Mouse (Mus musculus) G1E (cell line): ENCODE data around the gene Sntb2. TPM values are rescaled to one million over a fixed set of nuclear protein-coding genes. Genes with fewer than 3 reads are reported as not detected.
"Not testable (repeated sequence)": the region's sequence is repeated elsewhere in the genome, so short reads cannot be mapped to it uniquely, and the experiment has no call there.

Source experiments
- ATAC-seq: 2 replicates; pipeline ENCODE4 v1.8.0; 2016; ENCODE audit warnings: mild to moderate bottlenecking; ENCODE audit not compliant: insufficient number of reproducible peaks, poor library complexity, low FRiP score, severe bottlenecking; ENCODE audit errors: extremely low read depth
- DNase-seq: peaks from one replicate; pipeline ENCODE4 v3.0.0; 2012; ENCODE audit warnings: low spot score
- H3K27me3 ChIP-seq: 2 replicates; pipeline ENCODE4 v1.6.1; 2012; ENCODE audit warnings: mild to moderate bottlenecking, low read length, inconsistent platforms; ENCODE audit not compliant: insufficient read depth
- H3K36me3 ChIP-seq: replicated peaks from 2 replicates; pipeline ENCODE3; 2012; ENCODE audit warnings: mild to moderate bottlenecking, inconsistent platforms
- H3K4me1 ChIP-seq: 2 replicates; pipeline ENCODE4 v1.6.1; 2012; ENCODE audit warnings: low read depth, low read length, inconsistent platforms, mixed read lengths; ENCODE audit not compliant: insufficient read depth
- H3K4me3 ChIP-seq: 2 replicates; pipeline ENCODE4 v1.5.1; 2012; ENCODE audit warnings: low read depth, mild to moderate bottlenecking, inconsistent platforms, low read length, moderate library complexity, mixed read lengths
- H3K9me3 ChIP-seq: replicated peaks from 2 replicates; pipeline ENCODE4 v1.6.1; 2012; ENCODE audit warnings: inconsistent platforms
- CTCF ChIP-seq: IDR thresholded peaks from 2 replicates; pipeline ENCODE4 v1.5.1; 2012; ENCODE audit warnings: low read depth, low read length, inconsistent platforms, mixed read lengths
- GATA1 ChIP-seq: IDR thresholded peaks from 2 replicates; pipeline ENCODE4 v1.6.1; 2012; ENCODE audit warnings: borderline replicate concordance, low read length, inconsistent platforms, mixed read lengths
- GATA2 ChIP-seq: IDR thresholded peaks from 2 replicates; pipeline ENCODE4 v1.6.1; 2012; ENCODE audit warnings: low read depth, low read length, inconsistent platforms, borderline replicate concordance
- POLR2AphosphoS5 ChIP-seq: IDR thresholded peaks from 2 replicates; pipeline ENCODE4 v1.6.1; 2012; ENCODE audit warnings: low read depth, low read length, inconsistent platforms; ENCODE audit not compliant: insufficient replicate concordance
- TAL1 ChIP-seq: conservative IDR thresholded peaks from 2 replicates; pipeline ENCODE4 v1.6.1; 2012; ENCODE audit warnings: low read depth, low read length, inconsistent platforms, mixed read lengths
- polyA plus RNA-seq: library from polyadenylated mRNA; stranded (reverse); fragments of >175 nt; gene quantifications from 2 replicates; pipeline ENCODE4 v1.2.3, GENCODE M21; 2012
- total RNA-seq, 2 experiments: library from RNA; stranded (forward) in 1 of 2; stranded (reverse) in 1 of 2; fragments of 200-1000 nt in 1 of 2; fragments of >200 nt in 1 of 2; fragmentation: Nextera tagmentation in 1 of 2; gene quantifications; 2 replicates each; pipeline ENCODE4 v1.2.3; 2014 to 2017

Sntb2 gene
- total and polyA plus RNA-seq, 3 experiments = 6.5 to 9.4 (median 8.1) TPM

DNA sequence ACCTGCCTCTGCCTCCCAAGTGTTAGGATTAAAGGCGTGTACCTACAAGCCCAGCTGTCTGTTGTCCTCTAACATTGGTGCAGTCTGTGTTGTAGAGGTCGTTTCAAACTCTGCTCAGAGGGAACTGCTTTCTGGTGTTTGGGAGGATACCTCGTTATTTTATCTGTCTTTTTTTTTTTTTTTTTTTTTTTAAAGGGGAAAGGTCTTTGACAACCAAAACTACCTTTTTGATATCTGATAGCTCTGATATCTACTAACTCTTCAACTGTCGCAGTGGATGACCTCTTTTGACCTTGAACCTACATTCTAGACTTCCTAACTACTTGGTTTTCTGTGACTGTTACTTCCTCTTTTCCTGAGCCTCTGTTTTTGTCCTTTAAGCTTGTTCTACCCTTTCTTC is 29.0 kb downstream of the Sntb2 start:
- no peaks in the 10 kb centered on the region for H3K27me3 ChIP-seq
- ATAC-seq (peak; percentile 70), DNase-seq (peak; percentile 34)

DNA sequence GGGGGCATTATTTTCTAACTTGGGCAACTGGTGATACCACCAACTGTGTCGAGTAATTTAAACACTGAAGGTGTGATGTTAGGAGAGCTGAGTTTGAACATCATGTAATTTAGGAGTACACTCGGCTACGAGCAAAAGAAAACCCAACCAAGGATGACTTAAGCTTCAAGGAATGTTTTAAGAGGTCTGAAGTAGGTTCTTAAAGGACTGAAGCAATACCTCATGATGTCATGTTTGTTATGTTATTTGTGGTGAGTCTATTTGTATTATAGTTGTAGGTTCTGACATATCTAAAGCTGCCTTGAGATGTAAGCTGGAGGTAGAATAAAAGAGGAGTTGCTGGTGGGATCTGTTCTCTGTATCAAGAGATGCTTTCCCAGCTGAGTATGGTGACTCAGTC is 34.4 kb downstream of the Sntb2 start:
- ATAC-seq (no peak), DNase-seq (no peak)
- H3K9me3 ChIP-seq = no peaks in the 10 kb centered on the region
- H3K36me3 ChIP-seq = no peaks in the 10 kb centered on the region
- TF ChIP-seq CTCF (no peak), GATA1 (no peak), POLR2AphosphoS5 (no peak), TAL1 (no peak), GATA2 (no peak)
- no peaks in the 10 kb centered on the region for H3K27me3 ChIP-seq
- peaks cover 21% of the 10 kb centered on the region for H3K4me1 ChIP-seq
- no peak overlapping the region for H3K4me3 ChIP-seq

More for the DNA sequence above, 29.0 kb downstream of the Sntb2 start:
- Histone ChIP-seq H3K9me3 (peaks cover 2% of the 10 kb centered on the region; the same call in 1 of the 2 replicates), H3K4me1 (peaks cover 21% of the 10 kb centered on the region), H3K4me3 (no peak overlapping the region), H3K36me3 (no peaks in the 10 kb centered on the region)
- TF ChIP-seq GATA1 (no peak), POLR2AphosphoS5 (no peak), CTCF (no peak), TAL1 (no peak), GATA2 (no peak)

DNA sequence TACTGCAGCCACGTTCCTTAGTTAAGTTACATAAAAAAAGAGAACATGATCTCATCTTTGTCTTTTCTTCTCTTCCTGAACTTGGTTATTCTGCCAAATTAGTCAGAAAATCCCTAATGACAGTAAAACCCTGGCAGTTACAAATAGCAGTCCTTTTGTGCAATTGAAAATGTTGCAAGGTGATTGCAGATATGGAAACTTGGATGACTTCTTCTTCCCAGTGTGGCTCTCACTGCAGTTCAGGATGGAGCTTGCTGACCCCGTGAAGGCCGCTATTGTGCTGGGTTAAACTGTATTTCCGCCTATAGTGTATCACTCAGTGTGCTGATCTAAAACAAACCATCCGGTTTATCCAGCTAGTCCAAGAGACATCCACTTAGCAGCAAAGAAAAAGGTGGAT is 36.4 kb downstream of the Sntb2 start:
- H3K9me3 ChIP-seq = no peaks in the 10 kb centered on the region
- peaks cover 15% of the 10 kb centered on the region for H3K4me1 ChIP-seq
- H3K4me3 ChIP-seq = no peak overlapping the region
- ATAC-seq (no peak), DNase-seq (no peak)
- H3K36me3 ChIP-seq = no peaks in the 10 kb centered on the region
- peaks cover 1% of the 10 kb centered on the region; the same call in 1 of the 2 replicates for H3K27me3 ChIP-seq
- TF ChIP-seq GATA1 (no peak), POLR2AphosphoS5 (no peak), TAL1 (no peak), GATA2 (no peak), CTCF (no peak)

DNA sequence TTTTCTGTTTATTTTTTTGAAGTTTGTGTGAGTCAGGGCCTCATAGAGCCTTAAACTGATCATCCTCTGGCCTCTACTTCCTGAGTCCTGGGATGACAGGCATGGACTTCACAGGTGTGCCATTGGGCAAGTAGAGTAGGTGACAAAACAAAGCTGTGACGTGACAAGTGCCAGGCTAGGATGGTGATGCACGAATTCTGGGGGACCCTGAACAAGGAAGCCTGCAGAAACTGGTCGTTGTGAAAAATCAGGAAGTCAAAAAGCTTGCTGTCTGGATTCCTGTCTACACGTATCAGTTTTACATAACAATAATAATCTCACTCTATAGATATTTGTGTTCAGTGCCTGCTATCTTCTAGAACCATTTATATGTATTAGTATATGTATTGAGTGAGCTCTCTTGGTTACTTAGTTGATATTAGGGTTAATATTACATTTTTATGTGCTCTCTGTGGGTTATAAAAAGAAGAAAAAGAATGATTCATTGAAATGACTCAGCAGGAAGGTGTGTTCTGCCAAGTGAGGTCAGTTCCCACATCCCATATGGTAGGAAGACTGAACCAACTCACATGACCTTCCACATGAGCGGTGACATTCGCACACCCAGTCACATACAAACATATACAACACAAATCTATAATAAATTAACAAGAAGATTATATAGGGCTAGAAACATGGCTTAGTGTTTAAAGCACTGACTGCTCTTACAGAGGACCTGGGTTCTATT is 37.2 kb downstream of the Sntb2 start:
- Histone ChIP-seq H3K36me3 (no peaks in the 10 kb centered on the region), H3K27me3 (peaks cover 2% of the 10 kb centered on the region; the same call in 1 of the 2 replicates), H3K4me3 (no peak overlapping the region), H3K4me1 (peaks cover 15% of the 10 kb centered on the region), H3K9me3 (no peaks in the 10 kb centered on the region)
- ATAC-seq = peak; percentile 57; the same call in 1 of the 2 replicates
- TF ChIP-seq TAL1 = no peak
- TF ChIP-seq CTCF = no peak
- no peak for TF ChIP-seq GATA1
- TF ChIP-seq GATA2 = no peak
- no peak for TF ChIP-seq POLR2AphosphoS5
- DNase-seq = no peak

DNA sequence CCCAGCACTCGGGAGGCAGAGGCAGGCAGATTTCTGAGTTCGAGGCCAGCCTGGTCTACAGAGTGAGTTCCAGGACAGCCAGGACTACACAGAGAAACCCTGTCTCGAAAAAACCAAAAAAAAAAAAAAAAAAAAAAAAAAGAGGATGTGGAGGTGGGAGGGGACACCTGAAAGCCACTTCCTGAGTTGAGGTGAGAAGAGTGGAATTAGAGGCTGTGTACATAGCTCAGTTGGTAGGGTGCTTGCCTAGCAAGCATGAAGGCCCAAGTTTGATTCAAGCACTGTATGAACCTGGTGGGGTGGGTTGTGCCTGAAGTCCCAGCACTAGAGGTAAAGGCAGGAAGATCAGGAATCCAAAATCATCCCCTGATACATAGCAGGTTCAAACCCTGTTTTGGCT is 38.0 kb downstream of the Sntb2 start:
- H3K27me3 ChIP-seq, H3K9me3 ChIP-seq, DNase-seq, H3K4me3 ChIP-seq, H3K36me3 ChIP-seq, ATAC-seq: not testable (repeated sequence)
- H3K4me1 ChIP-seq = peaks cover 15% of the 10 kb centered on the region

DNA sequence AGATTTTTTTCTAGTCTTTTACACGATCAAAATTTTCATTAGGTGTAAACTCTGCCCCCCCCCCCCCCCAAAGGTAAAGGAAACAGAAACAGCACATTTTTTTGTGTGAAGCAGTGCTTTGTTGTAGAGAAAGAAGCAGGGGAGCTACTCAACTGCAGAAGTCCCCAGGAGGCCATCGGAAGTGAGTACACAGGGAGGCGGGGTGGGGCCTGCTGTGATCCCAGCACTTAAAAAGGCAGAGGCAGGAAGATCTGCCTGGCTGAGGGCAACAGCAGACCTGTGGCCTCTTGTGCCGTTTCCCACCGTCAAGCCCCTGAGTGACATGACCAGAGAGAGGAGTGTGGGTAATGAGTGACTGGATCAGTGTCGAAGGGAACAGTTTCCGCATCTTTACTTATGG is 39.2 kb downstream of the Sntb2 start:
- Histone ChIP-seq H3K4me3 (no peak overlapping the region), H3K27me3 (peaks cover 2% of the 10 kb centered on the region; the same call in 1 of the 2 replicates), H3K4me1 (peaks cover 15% of the 10 kb centered on the region), H3K36me3 (no peaks in the 10 kb centered on the region), H3K9me3 (no peaks in the 10 kb centered on the region)
- DNase-seq (no peak), ATAC-seq (no peak)
- no peak for TF ChIP-seq POLR2AphosphoS5
- TF ChIP-seq CTCF = no peak
- no peak for TF ChIP-seq GATA1
- TF ChIP-seq TAL1 = no peak
- TF ChIP-seq GATA2 = no peak
